ENCODE assay signal across 9 mouse cellular contexts in the genomic region with DNA sequence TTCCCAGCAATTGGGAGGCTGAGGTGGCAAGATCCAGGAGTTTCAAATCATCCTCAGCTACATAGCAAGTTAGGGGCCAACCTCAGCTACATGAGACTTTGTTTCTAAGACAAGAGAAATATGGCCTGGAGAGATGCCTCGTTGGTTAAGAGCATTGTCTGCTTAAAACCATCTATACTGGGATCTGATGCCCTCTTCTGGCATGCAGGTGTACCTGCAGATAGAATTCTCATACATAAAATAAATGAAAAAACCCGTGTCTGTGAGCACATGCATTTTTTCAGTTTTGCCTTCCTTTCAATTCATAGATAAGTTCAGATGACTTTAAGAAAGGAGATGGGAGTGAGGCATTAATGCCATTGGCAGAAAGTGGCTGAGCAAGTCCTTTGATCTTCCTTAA. TPM values are rescaled to one million over a fixed set of nuclear protein-coding genes. Genes with fewer than 3 reads are reported as not detected.
DNase-seq lines count a peak whose midpoint lies in the region; ATAC-seq lines count a peak whose summit lies in the region.
"Had no signal": no experiment of that assay in that cellular context is flagged by ENCODE, and none has a peak within 500 bp of the region (broad histone marks: within the 10 kb centered on the region; RNA-seq: fewer than 3 reads in every experiment).

No protein-coding gene starts in this region.

- H3K9me3 ChIP-seq in hindbrain, embryonic 14.5 days (ENCODE audit: control insufficient read depth, low read length): no peaks in the 10 kb centered on the region
- no peaks in the 10 kb centered on the region for H3K9me3 ChIP-seq in hindbrain, embryonic 13.5 days
- H3K9me3 ChIP-seq in forebrain, embryonic 10.5 days: no peaks in the 10 kb centered on the region
- H3K9me3 ChIP-seq: limb, embryonic 13.5 days had no signal

- H3K9ac ChIP-seq in hindbrain, embryonic 14.5 days: no peak overlapping the region
- H3K9ac ChIP-seq in hindbrain, embryonic 13.5 days: no peak overlapping the region
- H3K9ac ChIP-seq: limb, embryonic 13.5 days had no signal

- H3K36me3 ChIP-seq in hindbrain, embryonic 14.5 days (replicated peaks; ENCODE audit: control insufficient read depth, insufficient read depth): peaks cover 26% of the 10 kb centered on the region
- peaks cover 18% of the 10 kb centered on the region for H3K36me3 ChIP-seq in hindbrain, embryonic 13.5 days
- H3K36me3 ChIP-seq in forebrain, embryonic 10.5 days (replicated peaks): peaks cover 42% of the 10 kb centered on the region

- no peaks in the 10 kb centered on the region for H3K27me3 ChIP-seq in hindbrain, embryonic 14.5 days (ENCODE audit: control insufficient read depth, insufficient read depth, low read length)
- H3K27me3 ChIP-seq in hindbrain, embryonic 13.5 days: no peaks in the 10 kb centered on the region
- H3K27me3 ChIP-seq in forebrain, embryonic 10.5 days (ENCODE audit: poor library complexity, severe bottlenecking): no peaks in the 10 kb centered on the region
- H3K27me3 ChIP-seq: limb, embryonic 13.5 days had no signal

- no peak overlapping the region for H3K4me3 ChIP-seq in hindbrain, embryonic 14.5 days (replicated peaks; ENCODE audit: low read length)
- no peak overlapping the region for H3K4me3 ChIP-seq in hindbrain, embryonic 13.5 days
- H3K4me3 ChIP-seq in forebrain, embryonic 10.5 days: no peak overlapping the region
- H3K4me3 ChIP-seq: limb, embryonic 13.5 days had no signal

- no peak for ATAC-seq in hindbrain, embryonic 14.5 days (ENCODE audit: low FRiP score)
- ATAC-seq in hindbrain, embryonic 13.5 days (ENCODE audit: low FRiP score): no peak
- peak; percentile 65 for ATAC-seq in inflammation-experienced regulatory T-cells, adult 6 months

- peak; percentile 46 for DNase-seq in hindbrain, embryonic 14.5 days (ENCODE audit: low spot score)
- DNase-seq in 416B (ENCODE audit: low read depth) (peak; percentile 77), ES-CJ7 (ENCODE audit: low read depth, low spot score) (peak; percentile 72)
- DNase-seq in c-Kit-positive CD71-positive TER-119-positive erythroid progenitor cells, embryonic 14.5 days (ENCODE audit: low spot score): no peak
- DNase-seq in forebrain, embryonic 10.5 days (ENCODE audit: extremely low spot score, low spot score): no peak
- DNase-seq in spleen, adult 12 weeks (ENCODE audit: low spot score): no peak

- no peak overlapping the region for H3K4me2 ChIP-seq in hindbrain, embryonic 14.5 days (replicated peaks)
- H3K4me2 ChIP-seq in hindbrain, embryonic 13.5 days: no peak overlapping the region
- H3K4me2 ChIP-seq: limb, embryonic 13.5 days had no signal

- no peak overlapping the region for H3K27ac ChIP-seq in hindbrain, embryonic 14.5 days
- no peak overlapping the region for H3K27ac ChIP-seq in hindbrain, embryonic 13.5 days
- no peak overlapping the region for H3K27ac ChIP-seq in forebrain, embryonic 10.5 days
- H3K27ac ChIP-seq: limb, embryonic 13.5 days had no signal

- H3K4me1 ChIP-seq in hindbrain, embryonic 14.5 days (replicated peaks; ENCODE audit: control insufficient read depth, insufficient read depth, low read length): no peaks in the 10 kb centered on the region
- no peaks in the 10 kb centered on the region for H3K4me1 ChIP-seq in hindbrain, embryonic 13.5 days (replicated peaks)
- no peaks in the 10 kb centered on the region for H3K4me1 ChIP-seq in forebrain, embryonic 10.5 days
- H3K4me1 ChIP-seq: limb, embryonic 13.5 days had no signal

- 20% methylated on average over 2 of the region's 2 CpGs for WGBS in hindbrain, embryonic 14.5 days
- 24% methylated on average over 2 of the region's 2 CpGs for WGBS in hindbrain, embryonic 13.5 days
- 33% methylated on average over 2 of the region's 2 CpGs for WGBS in forebrain, embryonic 10.5 days

RNA-seq across cellular contexts. Expression of a gene that starts 19.6 kb away (rescaled TPM):
- polyA plus RNA-seq in hindbrain, embryonic 14.5 days (2014; fragmentation: Nextera tagmentation; extraction: Ambion mirVana): 7.0 and 7.6 TPM in 2 replicates
- 5.0 and 5.3 TPM in 2 replicates for polyA plus RNA-seq in hindbrain, embryonic 13.5 days (2015; fragmentation: Nextera tagmentation; extraction: Ambion mirVana)
- polyA plus RNA-seq in inflammation-experienced regulatory T-cells, adult 6 months (2017; shearing (Covaris generic)): 1 to 10 TPM; 1.1 to 1.6 (median 1.4) TPM
- polyA plus RNA-seq in forebrain, embryonic 10.5 days (2016; fragmentation: Nextera tagmentation; extraction: Ambion mirVana): 7.0 and 7.1 TPM in 2 replicates

RNA-seq across cellular contexts. Expression of a gene that starts 27.7 kb away (rescaled TPM):
- polyA plus RNA-seq in hindbrain, embryonic 14.5 days (2014; fragmentation: Nextera tagmentation; extraction: Ambion mirVana): 0.23 and 0.29 TPM in 2 replicates
- polyA plus RNA-seq in hindbrain, embryonic 13.5 days (2015; fragmentation: Nextera tagmentation; extraction: Ambion mirVana): 0.21 and 0.27 TPM in 2 replicates
- polyA plus RNA-seq in inflammation-experienced regulatory T-cells, adult 6 months (2017; shearing (Covaris generic)): under 1 TPM; 0.35 to 0.97 (median 0.44) TPM
- 1.4 and 2.3 TPM in 2 replicates for polyA plus RNA-seq in forebrain, embryonic 10.5 days (2016; fragmentation: Nextera tagmentation; extraction: Ambion mirVana)

Comparison
In these comparisons a context has a peak if more than half of its experiments do, and no peak if none do; other contexts are left out.
1. DNase-seq: peak in hindbrain, embryonic 14.5 days (single experiment), 416B (single experiment) and ES-CJ7 (single experiment); none in c-Kit-positive CD71-positive TER-119-positive erythroid progenitor cells, embryonic 14.5 days (single experiment), forebrain, embryonic 10.5 days (single experiment) and spleen, adult 12 weeks (single experiment).